Mouse (Mus musculus) neutrophil, adult 59 days (primary cell): ENCODE measurements around the gene Gm10330. TPM values are rescaled to one million over a fixed set of nuclear protein-coding genes. Genes with fewer than 3 reads are reported as not detected.

Source experiments
- total RNA-seq, 2 experiments: library from RNA; stranded (reverse); gene quantifications; 1 replicate in 1 of 2; 2 replicates in 1 of 2; pipeline ENCODE4 v1.2.4; 2023

The Gm10330 gene
- not detected for total RNA-seq

DNA sequence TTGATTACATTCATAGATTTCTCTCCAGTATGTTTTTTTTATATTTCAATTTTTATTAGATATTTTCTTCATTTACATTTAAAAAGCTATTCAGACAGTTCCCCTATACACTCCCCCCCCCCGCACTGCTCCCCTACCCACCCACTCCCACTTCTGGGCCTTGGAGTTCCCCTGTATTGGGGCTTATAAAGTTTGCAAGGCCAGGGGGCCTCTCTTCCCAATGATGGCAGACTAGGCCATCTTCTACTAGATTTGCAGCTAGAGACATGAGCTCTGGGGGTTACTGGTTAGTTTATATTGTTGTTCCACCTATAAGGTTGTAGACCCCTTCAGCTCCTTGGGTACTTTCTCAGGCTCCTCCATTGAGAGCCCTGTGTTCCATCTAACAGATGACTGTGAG, at the start of gene Gm10330:
TSS of gene Gm10330 (minus strand) at position 101 of the 400 bp plus-strand sequence.

